Mouse (Mus musculus) ES-E14 (cell line): ENCODE measurements around the gene Lin7b.

Source experiments
- ZC3H11A ChIP-seq: IDR thresholded peaks from 2 replicates; pipeline ENCODE4 v1.6.1; 2012; ENCODE audit warnings: low read depth, mild to moderate bottlenecking, inconsistent platforms, low read length, borderline replicate concordance
- ZNF384 ChIP-seq: IDR thresholded peaks from 2 replicates; pipeline ENCODE4 v1.6.1; 2012; ENCODE audit warnings: low read depth, low read length, inconsistent platforms

GRCm38 (mm10) chr7:45346905-45347304, 23.5 kb downstream of the Lin7b start:
- TF ChIP-seq ZNF384: no peak
- no peak for TF ChIP-seq ZC3H11A
